Mouse (Mus musculus) lung, postnatal 10 days (tissue): ENCODE measurements around the gene Mex3a.
A peak's percentile ranks its signal among the peaks of the same experiment; 100 is the strongest.

Source experiments
- DNase-seq: peaks from one replicate; pipeline ENCODE4 v3.0.0; 2021

Gene Mex3a

GRCm38 (mm10) chr3:88529204-88530000 is 2.8 kb upstream of the Mex3a start:
- no peak for DNase-seq

GRCm38 (mm10) chr3:88530082-88530864 is 1.9 kb upstream of the Mex3a start:
- DNase-seq, result no peak

- DNase-seq, result peak; percentile 94
These were observed 572 bp upstream of the Mex3a start for GRCm38 (mm10) chr3:88531348-88532298.

- DNase-seq, result peak; percentile 58
These were observed 705 bp downstream of the Mex3a start for GRCm38 (mm10) chr3:88532689-88533511.

GRCm38 (mm10) chr3:88533706-88534105 is 1.5 kb downstream of the Mex3a start:
- DNase-seq, result no peak

- DNase-seq, result no peak
These were observed 2.8 kb downstream of the Mex3a start for GRCm38 (mm10) chr3:88535005-88535404.

- no peak for DNase-seq
These were observed 3.3 kb downstream of the Mex3a start for GRCm38 (mm10) chr3:88535527-88535926.

GRCm38 (mm10) chr3:88536103-88536930 is 4.1 kb downstream of the Mex3a start:
- peak; percentile 85 for DNase-seq

GRCm38 (mm10) chr3:88537146-88537545 is 5.0 kb downstream of the Mex3a start:
- peak; percentile 42 for DNase-seq

- no peak for DNase-seq
These were observed 6.3 kb downstream of the Mex3a start for GRCm38 (mm10) chr3:88538271-88539145.

GRCm38 (mm10) chr3:88539397-88539796 is 7.2 kb downstream of the Mex3a start:
- DNase-seq, result no peak

GRCm38 (mm10) chr3:88540085-88540484 is 7.9 kb downstream of the Mex3a start:
- no peak for DNase-seq

GRCm38 (mm10) chr3:88541622-88542401 is 9.6 kb downstream of the Mex3a start:
- DNase-seq, result no peak

- DNase-seq, result no peak
These were observed 10.3 kb downstream of the Mex3a start for GRCm38 (mm10) chr3:88542486-88542885.

- no peak for DNase-seq
These were observed 11.0 kb downstream of the Mex3a start for GRCm38 (mm10) chr3:88543174-88543573.

- no peak for DNase-seq
These were observed 11.6 kb downstream of the Mex3a start for GRCm38 (mm10) chr3:88543651-88544410.

GRCm38 (mm10) chr3:88544514-88544913 is 12.3 kb downstream of the Mex3a start:
- peak; percentile 63 for DNase-seq

GRCm38 (mm10) chr3:88544955-88545591 is 12.9 kb downstream of the Mex3a start:
- no peak for DNase-seq
